Mouse (Mus musculus): ENCODE data around the gene Cul4b. TPM values are rescaled to one million over a fixed set of nuclear protein-coding genes. Genes with fewer than 3 reads are reported as not detected.
"Not testable (repeated sequence)": the region's sequence is repeated elsewhere in the genome, so short reads cannot be mapped to it uniquely, and the experiment has no call there.

Cul4b gene
- polyA plus RNA-seq, 1 experiment from 2014 or later, result 45.6 TPM

DNA sequence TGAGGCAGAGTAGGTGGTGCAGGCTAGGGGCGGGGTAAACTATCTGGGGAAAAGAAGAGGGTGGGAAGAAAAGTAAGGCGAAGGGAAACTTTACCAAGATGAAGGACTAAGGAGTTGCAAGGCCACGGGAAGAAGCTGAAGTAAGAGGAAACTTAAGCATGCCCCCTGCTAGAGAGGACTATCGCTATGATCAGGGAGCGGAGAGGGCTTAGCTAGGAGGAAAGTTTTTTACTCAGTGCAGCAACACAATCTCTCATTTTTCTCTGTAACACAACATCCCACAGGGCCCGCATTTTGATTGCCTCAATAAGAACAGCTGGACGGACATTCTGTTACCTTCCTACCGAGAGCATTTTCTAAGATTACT lies 10.8 kb downstream of the Cul4b start:
- ATAC-seq (ENCODE audit: low FRiP score) (no peak), DNase-seq (ENCODE audit: low spot score, missing footprints) (peak; percentile 93)
- Histone ChIP-seq H3K4me2 (peak overlapping the region; percentile 47), H3K4me3 (ENCODE audit: low read depth, low read length) (peak overlapping the region; percentile 46), H3K27me3 (ENCODE audit: control insufficient read depth, insufficient read depth, low read length) (no peaks in the 10 kb centered on the region), H3K36me3 (ENCODE audit: control insufficient read depth, insufficient read depth, low read length) (no peaks in the 10 kb centered on the region), H3K9me3 (ENCODE audit: control insufficient read depth, low read length) (no peaks in the 10 kb centered on the region), H3K27ac (ENCODE audit: low read depth, low read length) (peak overlapping the region; percentile 45; the same call in 1 of the 2 replicates), H3K4me1 (ENCODE audit: control insufficient read depth, insufficient read depth, low read length) (no peaks in the 10 kb centered on the region), H3K9ac (ENCODE audit: low read length) (peak overlapping the region; percentile 54)
- WGBS, result 16% methylated on average over 8 of the region's 8 CpGs

DNA sequence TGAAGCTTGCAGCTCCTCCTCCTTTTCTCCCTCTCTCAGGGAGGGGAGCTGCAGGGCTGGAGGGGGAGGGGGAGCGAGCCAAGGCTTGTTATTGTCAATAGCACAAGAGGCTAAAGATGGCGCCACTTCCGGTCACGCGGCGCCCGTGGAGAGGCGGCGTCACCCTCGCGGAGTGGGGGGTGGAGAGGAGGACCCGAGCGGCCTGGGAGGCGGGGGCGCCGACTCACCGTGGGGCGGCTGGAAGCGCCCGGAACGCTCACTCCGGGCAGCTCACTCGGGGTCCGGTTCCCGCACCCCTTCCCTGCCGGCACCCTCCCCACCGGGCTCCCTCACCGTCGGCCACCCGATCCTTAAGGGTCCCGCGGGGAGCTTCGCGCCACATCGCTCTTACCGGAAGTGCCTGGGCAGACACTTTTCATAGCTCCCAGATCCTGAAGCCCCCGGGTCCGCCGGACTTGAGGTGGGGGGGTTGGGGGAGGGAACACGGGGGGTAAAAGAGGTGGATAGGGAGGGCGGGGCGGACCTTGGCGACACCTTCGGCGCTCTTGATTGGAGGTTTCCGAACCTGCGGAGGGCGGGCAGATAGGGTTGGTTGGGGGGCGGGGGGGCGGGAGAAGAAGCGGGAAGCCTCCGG lies 11.3 kb downstream of the Cul4b start:
- Histone ChIP-seq H3K27me3 (ENCODE audit: control insufficient read depth, insufficient read depth, low read length) (no peaks in the 10 kb centered on the region), H3K36me3 (ENCODE audit: control insufficient read depth, insufficient read depth, low read length) (no peaks in the 10 kb centered on the region), H3K27ac (ENCODE audit: low read depth, low read length) (peak overlapping the region; percentile 88), H3K4me2 (peak overlapping the region; percentile 57; the same call in 1 of the 2 replicates), H3K9ac (ENCODE audit: low read length) (peak overlapping the region; percentile 76), H3K4me3 (ENCODE audit: low read depth, low read length) (peak overlapping the region; percentile 46), H3K4me1 (ENCODE audit: control insufficient read depth, insufficient read depth, low read length) (no peaks in the 10 kb centered on the region), H3K9me3 (ENCODE audit: control insufficient read depth, low read length) (no peaks in the 10 kb centered on the region)
- ATAC-seq (ENCODE audit: low FRiP score) (peak; percentile 96), DNase-seq (ENCODE audit: low spot score, missing footprints) (peak; percentile 96)
- WGBS, result 10% methylated on average over 30 of the region's 52 CpGs

DNA sequence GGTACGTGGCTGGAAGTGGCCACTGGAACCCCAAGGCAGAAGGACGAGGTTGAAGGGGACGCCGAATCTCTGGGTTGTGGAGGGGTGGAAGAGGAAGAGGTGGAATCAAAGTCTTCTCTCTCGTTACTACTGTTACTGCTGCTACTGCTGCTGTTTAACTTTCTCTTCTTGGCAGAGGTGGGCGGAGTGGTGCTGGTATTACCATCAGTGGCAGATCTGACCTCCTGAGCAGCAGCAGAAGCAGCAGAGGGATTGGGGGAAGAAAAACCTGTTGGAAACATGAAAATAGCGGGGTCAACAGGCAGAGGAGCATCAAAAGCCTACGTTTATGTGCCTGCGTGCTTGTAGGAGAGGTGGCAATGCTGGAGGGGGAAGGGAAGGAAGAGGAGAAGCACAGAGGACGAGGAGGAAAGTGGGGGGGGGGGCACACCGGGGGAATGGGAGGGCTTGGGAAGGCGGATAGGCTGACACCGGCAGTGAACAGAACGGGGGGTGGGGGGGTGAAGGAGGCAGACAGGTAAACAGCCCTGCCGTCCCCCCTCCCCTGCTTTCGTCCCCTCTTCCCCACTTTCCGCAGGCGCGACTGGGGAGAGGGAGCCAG lies 12.0 kb downstream of the Cul4b start:
- ATAC-seq (ENCODE audit: low FRiP score) (no peak), DNase-seq (ENCODE audit: low spot score, missing footprints) (no peak)
- Histone ChIP-seq H3K9ac (ENCODE audit: low read length) (peak overlapping the region; percentile 76), H3K27ac (ENCODE audit: low read depth, low read length) (peak overlapping the region; percentile 88), H3K9me3 (ENCODE audit: control insufficient read depth, low read length) (no peaks in the 10 kb centered on the region), H3K27me3 (ENCODE audit: control insufficient read depth, insufficient read depth, low read length) (no peaks in the 10 kb centered on the region), H3K36me3 (ENCODE audit: control insufficient read depth, insufficient read depth, low read length) (no peaks in the 10 kb centered on the region), H3K4me1 (ENCODE audit: control insufficient read depth, insufficient read depth, low read length) (no peaks in the 10 kb centered on the region), H3K4me3 (ENCODE audit: low read depth, low read length) (peak overlapping the region; percentile 46), H3K4me2 (peak overlapping the region; percentile 57)
- WGBS, result 18% methylated on average over 13 of the region's 19 CpGs

DNA sequence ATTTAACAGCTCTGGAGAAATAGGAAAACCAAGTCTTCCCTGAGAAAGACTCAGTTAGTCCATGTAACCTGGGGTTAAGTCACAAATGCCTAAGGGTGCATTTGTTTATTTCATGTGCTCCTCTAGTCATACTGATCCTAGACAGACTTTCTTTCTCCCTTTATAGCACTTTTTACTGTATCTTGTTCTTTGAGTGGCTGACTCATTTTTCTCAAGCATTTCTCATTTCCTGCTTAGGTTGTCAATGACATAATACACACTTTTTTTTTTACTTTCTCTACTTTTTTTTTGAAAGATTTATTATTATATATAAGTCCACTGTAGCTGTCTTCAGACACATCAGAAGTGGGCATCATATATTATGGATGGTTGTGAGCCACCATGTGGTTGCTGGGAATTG lies 22.7 kb downstream of the Cul4b start:
- H3K36me3 ChIP-seq (ENCODE audit: control insufficient read depth, insufficient read depth, low read length), result no peaks in the 10 kb centered on the region
- no peak overlapping the region for H3K4me2 ChIP-seq
- H3K9me3 ChIP-seq (ENCODE audit: control insufficient read depth, low read length), result no peaks in the 10 kb centered on the region
- no peaks in the 10 kb centered on the region for H3K4me1 ChIP-seq (ENCODE audit: control insufficient read depth, insufficient read depth, low read length)
- DNase-seq (ENCODE audit: low spot score, missing footprints) (no peak), ATAC-seq (ENCODE audit: low FRiP score) (no peak)
- no peak overlapping the region for H3K9ac ChIP-seq (ENCODE audit: low read length)
- no peaks in the 10 kb centered on the region for H3K27me3 ChIP-seq (ENCODE audit: control insufficient read depth, insufficient read depth, low read length)
- H3K4me3 ChIP-seq (ENCODE audit: low read depth, low read length), result no peak overlapping the region
- no peak overlapping the region for H3K27ac ChIP-seq (ENCODE audit: low read depth, low read length)

DNA sequence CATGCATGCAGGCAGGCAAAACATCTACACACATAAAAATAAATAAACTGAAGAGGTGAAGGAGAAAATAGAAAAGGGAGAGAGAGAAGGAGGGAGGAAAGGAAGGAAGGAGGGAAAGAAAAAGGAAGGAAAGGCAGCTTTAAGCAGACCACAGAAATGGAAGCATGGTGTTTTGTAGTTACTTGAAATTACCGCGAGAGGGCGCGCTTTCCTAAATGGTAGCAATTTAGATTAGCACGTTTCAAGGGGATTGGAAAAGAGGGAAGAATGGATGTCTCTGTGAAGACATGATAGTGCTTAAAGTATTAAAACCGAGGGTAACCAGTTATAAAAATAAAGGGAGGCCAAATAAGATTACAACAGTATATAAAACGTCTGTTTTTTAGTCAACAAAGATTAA lies 61.4 kb downstream of the Cul4b start:
- WGBS, result 3% methylated on average over 7 of the region's 7 CpGs
- ATAC-seq (ENCODE audit: low FRiP score) (no peak), DNase-seq (ENCODE audit: low spot score, missing footprints) (peak; percentile 86)
- Histone ChIP-seq H3K9me3 (ENCODE audit: control insufficient read depth, low read length) (no peaks in the 10 kb centered on the region), H3K4me2 (no peak overlapping the region), H3K4me1 (ENCODE audit: control insufficient read depth, insufficient read depth, low read length) (no peaks in the 10 kb centered on the region), H3K9ac (ENCODE audit: low read length) (no peak overlapping the region), H3K36me3 (ENCODE audit: control insufficient read depth, insufficient read depth, low read length) (no peaks in the 10 kb centered on the region), H3K27ac (ENCODE audit: low read depth, low read length) (no peak overlapping the region), H3K4me3 (ENCODE audit: low read depth, low read length) (no peak overlapping the region), H3K27me3 (ENCODE audit: control insufficient read depth, insufficient read depth, low read length) (no peaks in the 10 kb centered on the region)

DNA sequence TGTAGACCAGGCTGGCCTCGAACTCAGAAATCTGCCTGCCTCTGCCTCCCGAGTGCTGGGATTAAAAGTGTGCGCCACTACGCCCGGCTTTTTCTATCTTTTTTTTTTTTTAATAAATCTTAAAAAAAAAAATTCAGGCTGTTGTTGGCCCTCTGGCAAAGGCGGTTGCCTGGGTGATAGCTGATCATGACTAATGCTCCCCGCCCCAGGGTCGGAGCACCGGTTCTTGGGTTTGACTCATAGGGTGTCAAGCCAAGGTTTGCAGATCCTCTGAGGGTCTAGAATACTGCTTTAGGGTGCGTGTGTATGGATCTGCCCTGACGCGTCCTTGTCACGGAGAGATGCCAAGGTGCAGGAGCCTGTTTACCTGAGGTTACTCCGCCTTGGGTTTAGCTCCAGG lies 71.2 kb downstream of the Cul4b start:
- no peak overlapping the region for H3K4me3 ChIP-seq (ENCODE audit: low read depth, low read length)
- no peak overlapping the region for H3K27ac ChIP-seq (ENCODE audit: low read depth, low read length)
- ATAC-seq (ENCODE audit: low FRiP score), result no peak
- WGBS, result 88% methylated on average over 14 of the region's 14 CpGs
- DNase-seq (ENCODE audit: low spot score, missing footprints), result no peak
- H3K4me1 ChIP-seq (ENCODE audit: control insufficient read depth, insufficient read depth, low read length), result no peaks in the 10 kb centered on the region
- no peak overlapping the region for H3K9ac ChIP-seq (ENCODE audit: low read length)
- H3K9me3 ChIP-seq (ENCODE audit: control insufficient read depth, low read length), result no peaks in the 10 kb centered on the region
- H3K27me3 ChIP-seq (ENCODE audit: control insufficient read depth, insufficient read depth, low read length), result no peaks in the 10 kb centered on the region
- H3K4me2 ChIP-seq, result no peak overlapping the region
- no peaks in the 10 kb centered on the region for H3K36me3 ChIP-seq (ENCODE audit: control insufficient read depth, insufficient read depth, low read length)

DNA sequence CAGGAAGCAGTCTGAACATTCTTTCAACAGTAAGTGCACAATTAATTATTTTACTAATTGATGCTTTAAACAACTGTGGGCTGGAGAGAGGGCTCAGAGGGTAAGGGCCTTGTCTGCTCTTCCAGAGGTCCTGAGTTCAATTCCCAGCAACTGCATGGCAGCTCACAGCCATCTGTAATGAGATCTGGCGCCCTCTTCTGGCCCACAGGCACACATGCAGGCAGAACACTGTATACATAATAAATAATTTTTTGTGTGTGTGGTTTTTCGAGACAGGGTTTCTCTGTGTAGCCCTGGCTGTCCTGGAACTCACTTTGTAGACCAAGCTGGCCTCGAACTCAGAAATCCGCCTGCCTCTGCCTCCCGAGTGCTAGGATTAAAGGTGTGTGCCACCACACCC lies 73.8 kb downstream of the Cul4b start:
- WGBS, result 73% methylated on average over 5 of the region's 5 CpGs
- not testable (repeated sequence) for H3K9me3 ChIP-seq (ENCODE audit: control insufficient read depth, low read length); DNase-seq (ENCODE audit: low spot score, missing footprints); ATAC-seq (ENCODE audit: low FRiP score); H3K9ac ChIP-seq (ENCODE audit: low read length); H3K27me3 ChIP-seq (ENCODE audit: control insufficient read depth, insufficient read depth, low read length); H3K4me2 ChIP-seq; H3K27ac ChIP-seq (ENCODE audit: low read depth, low read length); H3K4me1 ChIP-seq (ENCODE audit: control insufficient read depth, insufficient read depth, low read length); H3K4me3 ChIP-seq (ENCODE audit: low read depth, low read length); H3K36me3 ChIP-seq (ENCODE audit: control insufficient read depth, insufficient read depth, low read length)

DNA sequence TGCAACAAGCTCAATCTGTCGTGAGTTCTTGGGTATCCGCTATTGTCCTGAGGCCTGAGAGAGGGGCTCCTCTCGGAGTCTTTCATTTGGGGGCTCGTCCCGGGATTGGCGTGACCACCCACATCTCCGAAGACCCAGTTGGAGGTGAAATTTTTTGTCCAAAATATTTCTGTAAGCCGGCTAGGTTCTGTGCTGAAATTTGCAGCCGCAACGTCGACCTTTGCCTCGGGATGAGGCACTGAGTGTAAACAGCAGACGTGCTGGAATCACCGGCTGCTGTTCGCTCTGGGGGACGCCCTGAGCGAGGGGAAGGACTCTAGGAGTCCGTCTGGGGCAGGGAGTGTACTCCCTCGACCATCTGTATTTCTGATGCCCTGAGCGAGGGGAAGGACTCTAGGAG lies 90.5 kb downstream of the Cul4b start:
- not testable (repeated sequence) for H3K4me1 ChIP-seq (ENCODE audit: control insufficient read depth, insufficient read depth, low read length); H3K4me3 ChIP-seq (ENCODE audit: low read depth, low read length)
- DNase-seq (ENCODE audit: low spot score, missing footprints), result peak; percentile 82

More for the DNA sequence above, 90.5 kb downstream of the Cul4b start:
- not testable (repeated sequence) for H3K27me3 ChIP-seq (ENCODE audit: control insufficient read depth, insufficient read depth, low read length); H3K9me3 ChIP-seq (ENCODE audit: control insufficient read depth, low read length); H3K27ac ChIP-seq (ENCODE audit: low read depth, low read length); H3K36me3 ChIP-seq (ENCODE audit: control insufficient read depth, insufficient read depth, low read length); ATAC-seq (ENCODE audit: low FRiP score); H3K9ac ChIP-seq (ENCODE audit: low read length)
- H3K4me2 ChIP-seq, result peak overlapping the region; percentile 9; the same call in 1 of the 2 replicates
- WGBS, result 28% methylated on average over 20 of the region's 20 CpGs

All from midbrain, embryonic 11.5 days (tissue).